Mouse (Mus musculus): ENCODE measurements around the gene Hdac11. TPM values are rescaled to one million over a fixed set of nuclear protein-coding genes. Genes with fewer than 3 reads are reported as not detected.

The Hdac11 gene
- 16.1 and 18.6 TPM in 2 replicates for polyA plus RNA-seq (2015; fragmentation: Nextera tagmentation; extraction: Ambion mirVana)

DNA sequence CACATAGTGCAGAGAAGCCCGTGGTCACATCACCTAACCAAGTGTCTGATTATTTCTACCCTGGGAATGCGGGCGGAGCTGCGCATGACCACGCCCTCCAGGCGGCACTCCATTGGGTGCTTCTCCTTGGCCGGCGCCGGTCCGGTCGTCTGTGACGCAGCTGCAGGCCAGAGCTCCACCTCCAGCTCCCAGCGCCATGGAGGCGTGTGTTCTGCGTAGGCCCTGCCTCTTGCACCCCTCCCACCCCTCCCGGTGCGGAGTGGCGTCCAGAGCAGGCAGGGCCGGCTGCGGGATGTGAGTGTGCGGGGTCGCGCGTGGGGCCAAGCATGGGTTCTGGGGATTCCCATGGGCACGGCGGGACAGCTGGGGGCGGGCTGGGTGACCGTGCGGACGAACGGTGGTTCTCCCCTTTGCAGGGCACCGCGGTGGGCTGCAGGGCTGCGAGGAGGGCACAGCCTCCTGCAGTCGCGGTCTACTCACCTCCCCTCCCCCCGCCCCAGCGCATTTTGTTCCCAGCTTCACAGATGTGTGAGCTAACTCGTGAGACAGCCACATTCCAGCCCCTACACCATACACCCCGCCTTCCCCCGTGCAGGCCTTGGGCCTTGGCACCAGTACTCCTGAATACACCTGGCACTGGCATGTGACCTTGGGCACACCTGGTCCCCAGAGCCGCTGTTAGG, at the start of gene Hdac11:
Hdac11 (plus strand) TSS at position 112 of the 683 bp plus-strand sequence.
- H3K4me2 ChIP-seq (replicated peaks), result peak within 1 kb of the TSS; percentile 77
- peak within 1 kb of the TSS; percentile 90 for H3K27ac ChIP-seq
- H3K36me3 ChIP-seq, result no peaks in the 10 kb centered on the region; the same call in 1 of the 2 replicates
- H3K9me3 ChIP-seq, result no peaks in the 10 kb centered on the region
- H3K4me1 ChIP-seq, result peaks cover 71% of the 10 kb centered on the region
- H3K9ac ChIP-seq, result peak within 1 kb of the TSS; percentile 81
- H3K4me3 ChIP-seq, result peak within 1 kb of the TSS; percentile 67
- ATAC-seq (ENCODE audit: low FRiP score, low read depth), result peak; percentile 94
- WGBS, result under 1% methylated on average over 37 of the region's 42 CpGs
- no peaks in the 10 kb centered on the region for H3K27me3 ChIP-seq

DNA sequence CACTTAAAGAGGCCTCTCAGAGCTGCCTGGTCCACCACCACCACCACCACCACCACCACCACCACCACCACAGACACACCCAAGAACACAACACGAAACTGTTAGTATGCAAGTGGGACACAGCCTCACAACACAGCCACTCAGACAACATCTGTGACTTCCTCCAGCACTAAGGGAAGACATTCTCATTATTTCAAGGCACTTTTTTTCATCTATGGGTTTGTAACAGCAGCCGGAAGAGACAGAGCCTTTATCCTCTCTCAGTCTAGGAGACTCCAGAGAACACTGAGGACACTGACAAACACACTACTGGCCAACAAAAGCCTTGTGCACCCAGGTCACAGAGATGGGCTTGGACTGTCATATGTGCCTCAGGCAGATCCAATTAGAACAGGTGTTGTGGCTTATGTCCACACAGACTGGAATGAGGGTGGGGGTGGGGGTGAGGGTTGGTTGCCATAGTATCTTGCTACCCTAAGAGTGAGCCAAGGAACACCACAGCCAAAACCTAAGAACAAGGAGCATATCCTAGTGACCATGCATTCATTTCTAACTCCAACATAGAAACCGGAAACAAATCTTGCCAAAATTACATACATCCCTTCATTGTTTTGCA, 48.1 kb upstream of the Hdac11 start:
- ATAC-seq (ENCODE audit: low FRiP score, low read depth), result no peak
- Histone ChIP-seq H3K27ac (no peak overlapping the region), H3K4me2 (replicated peaks) (no peak overlapping the region), H3K4me1 (peaks cover 13% of the 10 kb centered on the region), H3K9ac (no peak overlapping the region), H3K36me3 (no peaks in the 10 kb centered on the region), H3K4me3 (no peak overlapping the region), H3K9me3 (no peaks in the 10 kb centered on the region), H3K27me3 (no peaks in the 10 kb centered on the region)
- 95% methylated on average over 3 of the region's 3 CpGs for WGBS

DNA sequence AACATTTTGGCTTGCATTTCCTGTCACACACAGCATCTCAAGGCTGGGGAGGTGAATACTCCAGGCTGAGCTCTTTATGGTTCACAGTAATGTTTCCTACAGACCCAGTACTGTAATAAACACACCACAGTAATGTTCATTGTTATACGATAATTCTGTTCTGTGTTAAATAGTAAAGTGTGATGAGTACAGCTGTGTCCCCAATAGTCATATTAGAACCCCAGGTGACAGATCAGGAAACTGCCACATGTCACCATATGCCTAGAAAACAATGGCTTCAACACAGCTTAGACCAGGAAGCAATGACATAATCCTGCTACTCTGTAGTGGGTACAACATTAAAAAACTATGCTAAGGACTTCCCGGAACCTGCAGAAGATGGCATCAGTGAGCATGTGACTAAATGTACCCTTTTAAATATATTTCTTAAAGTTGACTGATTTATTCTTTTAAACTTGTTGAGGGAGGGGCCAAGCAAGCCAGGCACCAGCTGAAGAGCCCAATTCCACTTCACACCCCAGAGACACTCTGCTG, 47.5 kb upstream of the Hdac11 start:
- Histone ChIP-seq H3K36me3 (no peaks in the 10 kb centered on the region), H3K9ac (no peak overlapping the region), H3K4me2 (replicated peaks) (no peak overlapping the region), H3K4me3 (no peak overlapping the region), H3K27me3 (no peaks in the 10 kb centered on the region), H3K27ac (no peak overlapping the region), H3K4me1 (peaks cover 13% of the 10 kb centered on the region), H3K9me3 (no peaks in the 10 kb centered on the region)
- no peak for ATAC-seq (ENCODE audit: low FRiP score, low read depth)
- WGBS, result 80% methylated on average over 2 of the region's 2 CpGs

DNA sequence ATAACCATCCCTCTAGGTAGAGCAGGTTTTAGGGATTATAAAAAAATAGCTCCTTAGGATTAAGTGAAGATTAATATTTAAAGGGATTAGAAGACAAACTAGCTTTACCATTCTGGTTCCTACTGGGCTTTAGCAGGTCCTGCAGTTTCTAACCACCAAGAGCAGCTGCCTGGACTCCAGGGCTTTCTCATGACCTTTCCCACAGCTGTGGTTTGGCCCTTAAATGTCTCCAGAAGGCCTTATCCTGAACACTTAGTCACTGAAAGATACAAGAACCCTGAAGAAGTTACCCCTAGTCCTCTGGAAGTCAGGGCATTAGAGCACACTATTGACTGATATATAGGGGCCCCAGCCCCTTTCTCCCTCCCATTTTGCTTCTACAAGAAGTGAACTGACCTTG, 47.0 kb upstream of the Hdac11 start:
- no peak overlapping the region for H3K4me3 ChIP-seq
- no peak for ATAC-seq (ENCODE audit: low FRiP score, low read depth)
- H3K27me3 ChIP-seq, result no peaks in the 10 kb centered on the region; the same call in 1 of the 2 replicates
- no peak overlapping the region for H3K27ac ChIP-seq
- peaks cover 9% of the 10 kb centered on the region for H3K4me1 ChIP-seq
- no peaks in the 10 kb centered on the region for H3K36me3 ChIP-seq
- H3K4me2 ChIP-seq (replicated peaks), result no peak overlapping the region
- H3K9me3 ChIP-seq, result no peaks in the 10 kb centered on the region
- H3K9ac ChIP-seq, result no peak overlapping the region

DNA sequence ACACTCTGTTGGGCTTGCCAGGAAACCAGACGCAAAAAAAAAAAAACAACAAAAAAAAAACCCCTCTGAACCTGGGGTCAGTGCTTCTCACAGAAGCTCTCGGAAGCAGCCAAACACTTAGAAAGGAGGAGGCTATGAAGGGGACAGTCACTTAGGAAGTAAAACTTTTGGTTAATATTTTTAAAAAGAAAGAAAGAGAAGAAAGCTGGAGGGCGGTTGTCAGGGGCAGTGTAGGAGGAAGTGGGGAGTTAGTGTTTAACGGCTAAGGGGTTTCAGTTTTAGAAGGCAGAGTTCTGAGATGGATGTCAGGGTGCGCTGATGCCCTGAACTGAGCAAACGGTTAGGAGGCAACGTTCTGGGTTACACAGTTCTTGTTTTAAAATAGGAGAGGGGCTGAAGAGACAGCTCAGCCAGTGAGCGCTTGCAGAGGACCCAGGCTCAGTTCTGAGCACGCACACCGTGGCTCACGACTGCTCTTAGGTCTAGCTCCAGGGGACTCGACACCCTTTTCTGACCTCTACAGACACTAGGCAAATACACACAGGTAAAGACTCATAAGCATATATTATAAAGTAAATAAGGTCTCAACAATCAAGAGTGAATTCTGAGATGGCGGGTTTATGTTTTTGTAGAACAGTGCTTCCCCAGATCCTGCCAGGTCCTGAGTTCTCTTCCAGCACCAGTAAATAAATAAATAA, 46.0 kb upstream of the Hdac11 start:
- 72% methylated on average over 13 of the region's 13 CpGs for WGBS

DNA sequence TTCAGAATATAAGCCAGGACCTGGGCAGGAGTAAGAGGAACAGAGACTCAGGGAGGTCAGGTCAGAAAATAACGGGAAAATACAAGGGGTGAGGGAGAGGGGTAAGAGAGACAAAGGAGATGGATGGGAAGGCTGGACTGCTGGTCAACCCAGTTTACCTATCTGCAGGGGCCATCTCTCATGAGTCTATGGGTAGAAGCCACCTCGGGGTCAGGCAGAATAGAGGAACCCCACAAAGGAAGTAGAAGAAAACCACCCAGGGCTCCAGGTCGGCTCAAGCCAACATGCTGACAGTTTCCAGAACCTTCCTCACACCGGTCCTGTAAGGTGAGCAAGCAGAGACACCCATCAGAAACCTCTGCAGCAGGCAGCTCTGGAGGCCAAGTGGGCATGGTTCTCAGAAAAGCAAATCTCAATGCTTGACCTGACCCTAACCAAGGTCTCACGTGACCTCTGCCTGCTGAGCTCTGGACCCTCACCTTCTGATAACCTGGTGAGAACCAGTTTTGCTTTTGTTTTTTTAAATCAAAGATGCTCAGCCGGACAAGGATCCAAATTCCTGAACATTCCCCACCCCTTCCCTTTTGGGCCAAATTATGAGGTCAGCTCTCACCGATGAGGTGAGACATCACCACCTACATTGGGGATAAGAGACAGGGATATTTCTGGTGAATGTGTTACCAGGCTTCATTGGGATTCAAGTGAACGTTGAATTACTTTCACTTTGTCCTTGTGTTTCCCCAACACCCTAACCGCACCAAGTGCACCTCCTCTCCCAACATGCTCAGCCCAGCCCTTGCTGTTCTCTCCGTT, 45.1 kb upstream of the Hdac11 start:
- peaks cover 16% of the 10 kb centered on the region for H3K27me3 ChIP-seq
- no peaks in the 10 kb centered on the region for H3K36me3 ChIP-seq
- H3K4me3 ChIP-seq, result no peak overlapping the region
- no peak overlapping the region for H3K9ac ChIP-seq
- H3K4me1 ChIP-seq, result peaks cover 6% of the 10 kb centered on the region
- ATAC-seq (ENCODE audit: low FRiP score, low read depth), result no peak
- H3K27ac ChIP-seq, result no peak overlapping the region
- 92% methylated on average over 10 of the region's 10 CpGs for WGBS
- H3K4me2 ChIP-seq (replicated peaks), result no peak overlapping the region
- H3K9me3 ChIP-seq, result no peaks in the 10 kb centered on the region

More for the DNA sequence above, 46.0 kb upstream of the Hdac11 start:
- Histone ChIP-seq H3K27ac (no peak overlapping the region), H3K27me3 (peaks cover 7% of the 10 kb centered on the region), H3K4me1 (no peaks in the 10 kb centered on the region), H3K9ac (no peak overlapping the region), H3K9me3 (no peaks in the 10 kb centered on the region), H3K4me2 (replicated peaks) (no peak overlapping the region), H3K4me3 (no peak overlapping the region), H3K36me3 (no peaks in the 10 kb centered on the region)
- no peak for ATAC-seq (ENCODE audit: low FRiP score, low read depth)

DNA sequence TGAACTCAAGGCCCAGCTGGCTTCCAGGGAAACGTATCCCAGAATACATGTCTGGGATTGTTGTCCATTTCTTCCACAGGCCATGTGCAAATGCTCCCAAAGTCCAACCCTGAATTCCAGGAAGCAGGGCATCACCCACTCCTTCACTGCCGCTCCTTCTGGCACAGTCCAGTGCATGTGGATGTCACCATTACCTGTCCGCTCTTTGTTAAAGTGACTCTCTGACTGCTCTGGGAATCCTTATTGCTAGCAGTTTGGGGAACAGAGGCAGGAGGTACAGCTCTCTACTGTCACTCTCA, 44.6 kb upstream of the Hdac11 start:
- Histone ChIP-seq H3K27me3 (peaks cover 19% of the 10 kb centered on the region), H3K9me3 (no peaks in the 10 kb centered on the region), H3K4me2 (replicated peaks) (no peak overlapping the region), H3K36me3 (no peaks in the 10 kb centered on the region), H3K4me1 (peaks cover 6% of the 10 kb centered on the region), H3K9ac (no peak overlapping the region), H3K4me3 (no peak overlapping the region), H3K27ac (no peak overlapping the region)
- 92% methylated on average over 3 of the region's 3 CpGs for WGBS
- no peak for ATAC-seq (ENCODE audit: low FRiP score, low read depth)

DNA sequence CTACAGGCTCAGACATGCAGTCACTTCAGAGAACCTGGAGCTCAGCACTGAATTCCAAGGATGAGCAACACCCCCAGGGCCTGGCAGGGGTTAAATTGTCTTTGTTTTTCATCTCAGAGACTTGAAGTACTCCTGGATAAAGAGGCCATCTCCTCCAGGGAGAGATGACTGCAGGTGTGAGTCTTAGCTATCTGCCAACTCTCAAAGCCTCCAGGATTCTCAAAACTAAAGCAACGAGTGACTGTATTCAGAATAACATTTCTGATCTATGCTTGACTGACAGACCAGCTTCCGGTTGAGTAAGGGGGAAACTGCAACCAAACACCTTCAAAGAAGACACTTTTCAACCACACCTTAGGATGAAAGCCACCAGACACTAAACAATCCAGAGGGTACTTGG, 41.7 kb upstream of the Hdac11 start:
- H3K4me3 ChIP-seq, result no peak overlapping the region
- 24% methylated on average over 2 of the region's 2 CpGs for WGBS
- H3K4me1 ChIP-seq, result peaks cover 13% of the 10 kb centered on the region
- 0 out of 2 replicates have a peak overlapping the region, but pooled peaks have one; percentile 7 for H3K4me2 ChIP-seq (replicated peaks)
- H3K27me3 ChIP-seq, result peaks cover 31% of the 10 kb centered on the region
- H3K36me3 ChIP-seq, result no peaks in the 10 kb centered on the region
- H3K9ac ChIP-seq, result no peak overlapping the region
- H3K27ac ChIP-seq, result no peak overlapping the region
- no peaks in the 10 kb centered on the region for H3K9me3 ChIP-seq
- ATAC-seq (ENCODE audit: low FRiP score, low read depth), result no peak

DNA sequence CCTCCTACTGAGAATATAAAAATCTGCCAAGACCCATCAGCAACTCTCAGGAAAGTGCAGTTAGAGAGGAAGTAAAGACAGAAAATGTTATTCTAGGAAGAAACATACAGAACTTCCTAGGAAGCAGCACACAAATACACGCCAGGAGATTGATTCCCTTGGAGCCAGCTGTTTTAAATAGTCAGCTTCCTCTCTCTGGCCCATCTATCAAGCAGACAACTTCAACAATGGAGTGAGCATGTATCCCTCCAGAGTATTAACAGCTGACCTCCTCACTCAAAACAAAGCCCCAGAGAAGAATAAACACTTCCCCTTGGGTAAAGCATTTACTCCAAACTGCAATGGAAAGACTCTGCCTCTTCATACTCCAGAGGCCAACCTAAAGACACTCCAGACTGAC, 41.3 kb upstream of the Hdac11 start:
- Histone ChIP-seq H3K9me3 (no peaks in the 10 kb centered on the region), H3K9ac (no peak overlapping the region), H3K36me3 (no peaks in the 10 kb centered on the region), H3K4me2 (replicated peaks) (0 out of 2 replicates have a peak overlapping the region, but pooled peaks have one; percentile 7), H3K27me3 (peaks cover 31% of the 10 kb centered on the region), H3K4me1 (peaks cover 13% of the 10 kb centered on the region), H3K27ac (no peak overlapping the region), H3K4me3 (no peak overlapping the region)
- no peak for ATAC-seq (ENCODE audit: low FRiP score, low read depth)
- WGBS, result 35% methylated on average over 1 of the region's 1 CpGs

DNA sequence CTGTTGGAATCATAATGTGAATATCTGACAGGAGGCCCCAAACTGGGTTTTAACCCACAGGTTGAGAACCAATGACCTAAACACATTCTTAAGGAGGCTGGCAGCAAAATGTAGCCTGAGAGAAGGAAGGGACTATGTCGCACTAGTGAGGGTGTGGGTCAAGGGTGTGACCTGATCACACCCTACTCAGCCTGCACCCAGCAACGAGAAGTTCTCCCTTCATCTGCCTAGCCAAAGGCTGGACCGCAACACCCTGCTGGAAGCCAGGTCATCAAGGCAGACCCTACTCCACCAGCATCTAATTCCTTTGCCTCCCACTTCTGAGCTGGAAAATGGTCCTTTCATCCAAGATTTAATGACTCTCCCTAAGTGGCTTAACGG, 40.6 kb upstream of the Hdac11 start:
- peak overlapping the region; percentile 66 for H3K9ac ChIP-seq

DNA sequence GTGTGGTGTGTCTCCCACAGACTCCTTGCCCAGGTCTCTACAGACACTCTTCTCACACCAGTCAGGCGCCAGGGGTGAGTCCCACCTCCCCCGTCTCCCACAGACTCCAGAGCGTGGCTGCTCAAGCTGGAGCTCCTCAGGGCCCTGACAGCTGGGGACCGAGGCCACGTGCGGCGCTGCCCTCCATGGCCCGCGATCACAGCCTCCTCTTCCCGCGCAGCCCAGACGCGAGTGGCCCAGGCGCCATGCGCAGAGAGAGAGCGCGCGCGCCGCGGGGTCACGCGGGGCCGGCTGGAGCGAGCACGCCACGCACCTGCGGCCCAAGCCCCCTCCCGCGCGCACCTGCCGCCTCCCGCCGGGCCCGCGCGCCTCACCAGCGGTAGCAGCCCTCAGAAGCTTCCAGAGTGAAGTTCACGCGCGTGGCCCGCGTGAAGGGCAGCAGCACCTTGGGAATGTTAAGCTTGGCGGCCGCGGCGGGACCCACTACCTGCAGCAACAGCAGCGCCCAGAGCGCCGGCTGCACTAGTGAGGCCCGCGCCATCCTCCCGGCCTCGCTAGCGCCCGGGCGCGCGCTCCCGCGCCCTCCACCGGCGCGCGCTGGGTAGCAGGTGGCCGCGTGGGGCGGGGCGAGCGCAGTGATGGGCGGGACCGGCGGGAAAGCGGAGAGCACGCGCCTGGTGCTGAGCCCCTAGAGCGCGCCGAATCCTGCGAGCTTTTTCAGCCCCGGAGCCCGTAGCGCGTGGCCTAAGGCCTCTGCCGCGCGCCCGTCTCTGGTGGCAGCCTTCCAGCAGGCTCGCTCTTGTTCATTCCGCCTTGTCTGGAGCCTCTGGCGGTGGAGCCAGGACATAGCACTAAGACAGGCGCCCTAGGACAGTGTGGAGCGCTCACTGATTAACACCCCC, 40.0 kb upstream of the Hdac11 start, which contains the start of gene Nup210:
Nup210 (minus strand) TSS at position 586 of the 902 bp plus-strand sequence.
- ATAC-seq (ENCODE audit: low FRiP score, low read depth), result peak; percentile 96
- Histone ChIP-seq H3K36me3 (no peaks in the 10 kb centered on the region), H3K4me3 (peak within 1 kb of the TSS; percentile 66), H3K9me3 (0 out of 2 replicates have a peak, but pooled peaks cover 4% of the 10 kb centered on the region), H3K4me1 (peaks cover 13% of the 10 kb centered on the region), H3K27me3 (peaks cover 31% of the 10 kb centered on the region), H3K4me2 (replicated peaks) (peak within 1 kb of the TSS; percentile 99), H3K27ac (no peak within 1 kb of the TSS), H3K9ac (peak within 1 kb of the TSS; percentile 66)
- WGBS, result under 1% methylated on average over 79 of the region's 93 CpGs

More for the DNA sequence above, 40.6 kb upstream of the Hdac11 start:
- Histone ChIP-seq H3K27me3 (peaks cover 31% of the 10 kb centered on the region), H3K4me2 (replicated peaks) (peak overlapping the region; percentile 99), H3K4me3 (peak overlapping the region; percentile 66), H3K27ac (no peak overlapping the region), H3K36me3 (no peaks in the 10 kb centered on the region), H3K4me1 (peaks cover 13% of the 10 kb centered on the region), H3K9me3 (no peaks in the 10 kb centered on the region)
- no peak; the same call in 1 of the 2 replicates for ATAC-seq (ENCODE audit: low FRiP score, low read depth)
- 23% methylated on average over 4 of the region's 4 CpGs for WGBS

Data from limb, embryonic 13.5 days (tissue).